ENCODE assay signal across 25 mouse cellular contexts in the genomic region with DNA sequence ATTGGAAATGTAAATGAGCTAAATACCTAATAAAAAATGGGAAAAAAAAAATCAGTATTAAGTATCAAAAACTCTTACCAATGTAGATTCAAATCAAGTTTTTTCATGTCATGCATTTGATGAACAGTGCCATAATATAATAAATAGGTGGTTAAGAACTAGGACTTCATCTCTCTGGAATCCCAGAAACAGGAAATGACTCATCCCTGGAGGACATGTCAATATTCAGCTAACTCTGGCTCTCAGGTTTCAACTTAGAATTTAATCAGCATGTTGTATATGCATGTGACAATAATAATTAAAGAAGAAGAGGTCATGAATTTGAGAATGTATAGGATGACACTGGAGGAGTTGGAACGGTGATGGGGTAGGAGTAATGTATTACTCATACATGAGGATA.
DNase-seq lines count a peak whose midpoint lies in the region; ATAC-seq lines count a peak whose summit lies in the region.
"Had no signal": no experiment of that assay in that cellular context is flagged by ENCODE, and none has a peak within 500 bp of the region (broad histone marks: within the 10 kb centered on the region; RNA-seq: fewer than 3 reads in every experiment).

No protein-coding gene starts in this region.

- no peak for ATAC-seq in kidney, embryonic 16.5 days (ENCODE audit: low FRiP score, low TSS enrichment)
- ATAC-seq: activated CD4-positive, CD25-positive, alpha-beta regulatory T cell, adult 4 months; CD4-positive, CD25-positive, alpha-beta regulatory T cell, adult 4 months; forebrain, embryonic 14.5 days; forebrain, embryonic 16.5 days; Patski had no signal

- H3K4me3 ChIP-seq in kidney, embryonic 16.5 days (ENCODE audit: low read length), result no peak overlapping the region
- H3K4me3 ChIP-seq: embryonic facial prominence, embryonic 13.5 days; embryonic facial prominence, embryonic 15.5 days; erythroblast, embryonic 14.5 days; forebrain, embryonic 10.5 days; forebrain, embryonic 12.5 days had no signal

- H3K9me3 ChIP-seq in kidney, embryonic 16.5 days (ENCODE audit: low read length), result no peaks in the 10 kb centered on the region
- H3K9me3 ChIP-seq: embryonic facial prominence, embryonic 13.5 days; embryonic facial prominence, embryonic 15.5 days; forebrain, embryonic 10.5 days; forebrain, embryonic 12.5 days had no signal

- no peak overlapping the region for H3K27ac ChIP-seq in kidney, embryonic 16.5 days (ENCODE audit: low read length)
- H3K27ac ChIP-seq: embryonic facial prominence, embryonic 13.5 days; embryonic facial prominence, embryonic 15.5 days; forebrain, embryonic 10.5 days; forebrain, embryonic 12.5 days had no signal

- no peak overlapping the region for H3K9ac ChIP-seq in kidney, embryonic 16.5 days (replicated peaks; ENCODE audit: low read length)
- H3K9ac ChIP-seq: embryonic facial prominence, embryonic 13.5 days; embryonic facial prominence, embryonic 15.5 days; forebrain, embryonic 12.5 days had no signal

- H3K4me1 ChIP-seq in kidney, embryonic 16.5 days (ENCODE audit: insufficient read depth, low read length), result no peaks in the 10 kb centered on the region
- H3K4me1 ChIP-seq: embryonic facial prominence, embryonic 13.5 days; embryonic facial prominence, embryonic 15.5 days; forebrain, embryonic 10.5 days; forebrain, embryonic 12.5 days had no signal

- H3K36me3 ChIP-seq in kidney, embryonic 16.5 days (ENCODE audit: insufficient read depth, low read length), result no peaks in the 10 kb centered on the region
- H3K36me3 ChIP-seq: embryonic facial prominence, embryonic 13.5 days; embryonic facial prominence, embryonic 15.5 days; forebrain, embryonic 10.5 days; forebrain, embryonic 12.5 days; G1E had no signal

- H3K27me3 ChIP-seq in kidney, embryonic 16.5 days (ENCODE audit: insufficient read depth, low read length), result no peaks in the 10 kb centered on the region
- H3K27me3 ChIP-seq: CH12.LX; embryonic facial prominence, embryonic 13.5 days; embryonic facial prominence, embryonic 15.5 days; forebrain, embryonic 12.5 days; Patski had no signal

- DNase-seq in 416B (ENCODE audit: low read depth), result peak; percentile 1
- DNase-seq in Muller cell, postnatal 12 days (ENCODE audit: inconsistent ontology term), result peak; percentile 13
- no peak for DNase-seq in embryo, embryonic 9.5 days (ENCODE audit: extremely low spot score)
- no peak for DNase-seq in right cerebral cortex, adult 2 months (ENCODE audit: low spot score in 2 of 2)
- DNase-seq: adrenal gland, adult 8-10 months; adrenal gland, postnatal 14 days; adrenal gland, postnatal 36 days; cerebellum, adult 11-12 months; cerebellum, adult 2 months; cerebellum, adult 9-10 months; cerebellum, postnatal 10 days; cerebellum, postnatal 25 days had no signal

- H3K4me2 ChIP-seq in kidney, embryonic 16.5 days (replicated peaks; ENCODE audit: low read depth, low read length), result no peak overlapping the region
- H3K4me2 ChIP-seq: embryonic facial prominence, embryonic 13.5 days; embryonic facial prominence, embryonic 15.5 days; forebrain, embryonic 12.5 days had no signal

- WGBS in kidney, embryonic 16.5 days, result 73% methylated on average over 1 of the region's 1 CpGs

Comparison
In these comparisons a context has a peak if more than half of its experiments do, and no peak if none do; other contexts are left out.
1. DNase-seq: peak in 416B (single experiment) and Muller cell, postnatal 12 days (single experiment); none in embryo, embryonic 9.5 days (single experiment) and right cerebral cortex, adult 2 months (0 of 2).